Mouse (Mus musculus) lung, postnatal 10 days (tissue): Measurements from ENCODE around the gene Rdh14.

Experiments used
- DNase-seq: peaks from one replicate; pipeline ENCODE4 v3.0.0; 2021

Gene Rdh14

GRCm38 (mm10) chr12:10390671-10391441 lies at the start of gene Rdh14:
Rdh14 (plus strand) TSS chr12:10390772.
- peak; percentile 97 for DNase-seq

GRCm38 (mm10) chr12:10350706-10351105 lies 39.9 kb upstream of the Rdh14 start:
- peak; percentile 14 for DNase-seq

GRCm38 (mm10) chr12:10357756-10358155 lies 32.8 kb upstream of the Rdh14 start:
- no peak for DNase-seq

GRCm38 (mm10) chr12:10369673-10370072 lies 20.9 kb upstream of the Rdh14 start, which contains the start of gene Nt5c1b:
Nt5c1b (plus strand) TSS chr12:10369973.
- no peak for DNase-seq

GRCm38 (mm10) chr12:10400788-10401187 lies 10.2 kb downstream of the Rdh14 start:
- no peak for DNase-seq

- DNase-seq, result peak; percentile 30
Observed at GRCm38 (mm10) chr12:10402421-10403115, 12.0 kb downstream of the Rdh14 start.

GRCm38 (mm10) chr12:10410511-10411179 lies 20.1 kb downstream of the Rdh14 start:
- DNase-seq, result no peak

- DNase-seq, result no peak
Observed at GRCm38 (mm10) chr12:10411453-10411852, 20.9 kb downstream of the Rdh14 start.

GRCm38 (mm10) chr12:10422347-10422746 lies 31.8 kb downstream of the Rdh14 start:
- DNase-seq, result no peak

- no peak for DNase-seq
Observed at GRCm38 (mm10) chr12:10425982-10426863, 35.7 kb downstream of the Rdh14 start.

GRCm38 (mm10) chr12:10430999-10431398 lies 40.4 kb downstream of the Rdh14 start:
- DNase-seq, result no peak

GRCm38 (mm10) chr12:10438054-10439001 lies 47.8 kb downstream of the Rdh14 start:
- DNase-seq, result peak; percentile 88

- peak; percentile 7 for DNase-seq
Observed at GRCm38 (mm10) chr12:10439483-10440235, 49.1 kb downstream of the Rdh14 start.
